15 mouse cellular contexts compared by ENCODE assay signal in the genomic region with DNA sequence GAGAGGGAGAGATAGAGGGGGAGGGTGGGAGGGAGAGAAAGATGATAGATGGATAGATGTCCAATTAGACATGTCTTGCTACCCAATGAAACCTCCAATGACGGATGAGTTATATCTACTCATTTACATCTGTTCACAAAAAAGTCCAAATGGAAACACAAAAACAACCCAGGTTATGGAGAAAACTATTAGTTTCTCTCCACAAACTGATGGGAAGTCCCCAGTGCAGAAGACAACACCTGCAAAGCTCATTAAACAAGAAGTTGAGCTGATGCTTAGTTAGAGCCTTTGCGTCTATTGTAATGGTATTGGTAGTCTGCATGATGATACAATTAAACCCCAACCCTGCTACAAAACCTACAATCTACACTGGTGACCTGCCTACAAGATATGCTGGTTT.
DNase-seq lines count a peak whose midpoint lies in the region; TF ChIP-seq lines count a peak whose summit lies in the region.
"Had no signal": no experiment of that assay in that cellular context is flagged by ENCODE, and none has a peak within 500 bp of the region (broad histone marks: within the 10 kb centered on the region; RNA-seq: fewer than 3 reads in every experiment).

No protein-coding gene starts in this region.

- no peaks in the 10 kb centered on the region for H3K27me3 ChIP-seq in CH12.LX (replicated peaks)

- in situ Hi-C loops in CH12.LX (cut with MboI; ENCODE audit: low pct_ligation_motif_present, low pct_unique_long_range_greater_than_20kb, low sequenced_read_pairs), result no loop called here

- no peak for TF ChIP-seq RAD21 in CH12.LX (IDR thresholded peaks at IDR 0.05; ENCODE audit: low read depth, low read length)

- H3K4me1 ChIP-seq in CH12.LX (ENCODE audit: control insufficient read depth in 1 of 2, insufficient read depth in 2 of 2), result peaks cover 3 to 62% of the 10 kb centered on the region in 2 experiments

- peak; percentile 67 for DNase-seq in CH12.LX (ENCODE audit: extremely low read depth)
- no peak for DNase-seq in testis, postnatal 10 days (ENCODE audit: low spot score)
- DNase-seq: adrenal gland, adult 2 months; adrenal gland, adult 8-10 months; adrenal gland, postnatal 10 days; adrenal gland, postnatal 14 days; adrenal gland, postnatal 25 days; adrenal gland, postnatal 36 days; B cell, adult 2 months; cerebellum, adult 11 months; cerebellum, adult 11-12 months; cerebellum, adult 18-20 months; cerebellum, adult 2 months; cerebellum, adult 8-10 months had no signal

- no peak overlapping the region for H3K9ac ChIP-seq in CH12.LX (ENCODE audit: insufficient read depth, low read depth)

- no peak overlapping the region for H3K4me2 ChIP-seq in CH12.LX (ENCODE audit: insufficient read depth, low read depth, poor library complexity, severe bottlenecking)

- TF ChIP-seq CTCF in CH12.LX (conservative IDR thresholded peaks at IDR 0.05 in 1 of 2, IDR thresholded peaks at IDR 0.05 in 1 of 2; ENCODE audit: low read depth in 2 of 2, low read length in 2 of 2), result no peak

- no peaks in the 10 kb centered on the region for H3K36me3 ChIP-seq in CH12.LX (replicated peaks in 1 of 2; ENCODE audit: control insufficient read depth in 1 of 2, insufficient read depth in 1 of 2, low read length in 1 of 2)
- H3K36me3 ChIP-seq: G1E had no signal

- no peaks in the 10 kb centered on the region for H3K79me2 ChIP-seq in CH12.LX (replicated peaks; ENCODE audit: control insufficient read depth, extremely low read depth, insufficient read depth, poor library complexity, severe bottlenecking)

- H3K27ac ChIP-seq in CH12.LX (ENCODE audit: insufficient read depth, low read depth), result no peak overlapping the region

- dilution Hi-C loops in CH12.LX (cut with MboI; ENCODE audit: extremely low pct_ligation_motif_present, extremely low pct_unique_long_range_greater_than_20kb, low sequenced_read_pairs), result no loop called here

- TF ChIP-seq POLR2A in CH12.LX (IDR thresholded peaks at IDR 0.05; ENCODE audit: low read depth, low read length), result no peak

- H3K4me3 ChIP-seq in CH12.LX (replicated peaks in 1 of 3; ENCODE audit: low read depth in 2 of 3, low read length in 2 of 3, poor library complexity in 1 of 3), result no peak overlapping the region

- no peaks in the 10 kb centered on the region for H3K9me3 ChIP-seq in CH12.LX (replicated peaks; ENCODE audit: low read length)

- TF ChIP-seq EP300 in CH12.LX (IDR thresholded peaks at IDR 0.05; ENCODE audit: low read length), result peak; percentile 67

TF ChIP-seq in CH12.LX, 34 proteins besides CTCF, POLR2A, EP300 and RAD21:
- TF ChIP-seq CHD2 (IDR thresholded peaks at IDR 0.05; ENCODE audit: low read length), result no peak
- TF ChIP-seq NRF1 (IDR thresholded peaks at IDR 0.05; ENCODE audit: low read depth, low read length), result no peak
- TF ChIP-seq POLR2AphosphoS2 (IDR thresholded peaks at IDR 0.05; ENCODE audit: low read depth, low read length), result no peak
- TF ChIP-seq RCOR1 (conservative IDR thresholded peaks at IDR 0.05; ENCODE audit: low read depth, low read length), result no peak
- no peak for TF ChIP-seq MXI1 (IDR thresholded peaks at IDR 0.05; ENCODE audit: low read depth, low read length)
- TF ChIP-seq TCF12 (IDR thresholded peaks at IDR 0.05; ENCODE audit: low read depth, low read length), result peak; percentile 54; the same call in 1 of the 2 replicates
- no peak for TF ChIP-seq ZC3H11A (IDR thresholded peaks at IDR 0.05; ENCODE audit: low read depth, low read length)
- no peak for TF ChIP-seq JUN (IDR thresholded peaks at IDR 0.05; ENCODE audit: insufficient read depth, low read depth, low read length)
- TF ChIP-seq MAFK (IDR thresholded peaks at IDR 0.05; ENCODE audit: insufficient replicate concordance, low read length), result no peak
- no peak for TF ChIP-seq PAX5 (IDR thresholded peaks at IDR 0.05; ENCODE audit: low read length)
- TF ChIP-seq ZNF384 (IDR thresholded peaks at IDR 0.05; ENCODE audit: low read depth, low read length), result peak; percentile 81
- TF ChIP-seq MAX (IDR thresholded peaks at IDR 0.05; ENCODE audit: low read length), result no peak
- no peak for TF ChIP-seq HCFC1 (IDR thresholded peaks at IDR 0.05; ENCODE audit: low read depth, low read length)
TF ChIP-seq in CH12.LX: peak in this region for 2.
